In the genomic region with DNA sequence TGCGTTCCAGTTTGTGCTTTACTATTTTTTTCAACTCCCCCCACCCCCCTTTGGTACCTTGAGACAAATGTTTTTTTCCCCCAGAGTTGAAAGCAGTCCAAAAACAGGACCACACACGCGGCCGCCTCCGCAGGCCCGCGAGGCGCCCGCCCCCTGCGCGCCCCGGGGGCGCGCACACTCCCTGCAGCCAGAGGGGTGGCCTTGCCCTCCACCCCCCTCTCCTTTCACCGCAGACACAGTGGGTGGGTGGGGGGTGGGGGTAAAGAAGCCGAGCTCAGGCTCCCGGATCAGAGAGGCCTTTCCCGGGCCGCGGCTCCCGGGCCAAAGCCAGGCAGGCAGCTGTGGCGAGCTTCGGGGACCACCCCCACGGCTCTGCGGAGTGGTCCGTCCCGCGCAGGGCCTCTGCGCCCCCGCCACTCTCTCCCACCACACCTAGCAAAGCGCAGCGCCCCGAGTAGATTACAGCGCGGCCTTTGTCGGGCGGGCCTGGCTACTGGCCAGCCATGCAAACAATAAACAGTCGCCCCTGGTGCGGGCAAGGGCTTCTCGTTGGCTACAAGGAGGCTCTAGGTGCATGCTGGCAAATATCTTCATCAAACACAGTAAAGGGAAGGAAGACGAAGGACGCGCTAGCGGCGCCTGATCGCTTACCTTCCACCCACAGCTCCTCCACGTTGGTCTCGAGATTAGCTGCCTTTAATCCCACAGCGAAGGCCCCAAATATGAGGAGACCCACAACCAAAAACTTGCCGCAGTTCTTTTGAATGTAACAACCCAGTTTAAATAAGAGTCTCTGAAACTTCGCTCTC, we compare ENCODE assay signal across 8 mouse cellular contexts. TPM values are rescaled to one million over a fixed set of nuclear protein-coding genes. Genes with fewer than 3 reads are reported as not detected.
DNase-seq lines count a peak whose midpoint lies in the region; ATAC-seq and TF ChIP-seq lines count a peak whose summit lies in the region.

No protein-coding gene starts in this region.

- H3K27me3 ChIP-seq in embryonic facial prominence, embryonic 11.5 days (ENCODE audit: control insufficient read depth, insufficient read depth, low read length) = no peaks in the 10 kb centered on the region
- no peaks in the 10 kb centered on the region for H3K27me3 ChIP-seq in liver, embryonic 14.5 days (ENCODE audit: control insufficient read depth, insufficient read depth, low read length)
- H3K27me3 ChIP-seq in neural tube, embryonic 11.5 days (ENCODE audit: control insufficient read depth, insufficient read depth, low read length) = no peaks in the 10 kb centered on the region
- H3K27me3 ChIP-seq in stomach, embryonic 16.5 days (ENCODE audit: control insufficient read depth, insufficient read depth, low read length) = no peaks in the 10 kb centered on the region

- peak overlapping the region; percentile 92 for H3K4me2 ChIP-seq in embryonic facial prominence, embryonic 11.5 days (ENCODE audit: low read depth, low read length)
- H3K4me2 ChIP-seq in liver, embryonic 14.5 days (ENCODE audit: low read depth) = peak overlapping the region; percentile 100
- H3K4me2 ChIP-seq in neural tube, embryonic 11.5 days (ENCODE audit: low read depth) = peak overlapping the region; percentile 94
- peak overlapping the region; percentile 95 for H3K4me2 ChIP-seq in stomach, embryonic 16.5 days (ENCODE audit: low read depth, low read length)

- H3K36me3 ChIP-seq in embryonic facial prominence, embryonic 11.5 days (replicated peaks; ENCODE audit: control insufficient read depth, insufficient read depth, low read depth, low read length) = no peaks in the 10 kb centered on the region
- no peaks in the 10 kb centered on the region for H3K36me3 ChIP-seq in liver, embryonic 14.5 days (replicated peaks; ENCODE audit: control insufficient read depth, insufficient read depth, low read depth)
- H3K36me3 ChIP-seq in neural tube, embryonic 11.5 days (ENCODE audit: control insufficient read depth, insufficient read depth, low read length) = no peaks in the 10 kb centered on the region; the same call in none of the 2 replicates
- H3K36me3 ChIP-seq in stomach, embryonic 16.5 days (ENCODE audit: control insufficient read depth, insufficient read depth, low read length) = no peaks in the 10 kb centered on the region

- H3K4me3 ChIP-seq in embryonic facial prominence, embryonic 11.5 days (ENCODE audit: low read depth, low read length) = peak overlapping the region; percentile 97
- peak overlapping the region; percentile 61 to 91 for H3K4me3 ChIP-seq in liver, embryonic 14.5 days (ENCODE audit: insufficient read depth in 1 of 2, low read depth in 2 of 2, low read length in 2 of 2)
- H3K4me3 ChIP-seq in neural tube, embryonic 11.5 days (ENCODE audit: low read depth, low read length) = peak overlapping the region; percentile 72
- peak overlapping the region; percentile 97 for H3K4me3 ChIP-seq in stomach, embryonic 16.5 days (replicated peaks; ENCODE audit: low read length)

- H3K9me3 ChIP-seq in embryonic facial prominence, embryonic 11.5 days (replicated peaks; ENCODE audit: control insufficient read depth, low read length) = no peaks in the 10 kb centered on the region
- no peaks in the 10 kb centered on the region for H3K9me3 ChIP-seq in liver, embryonic 14.5 days (ENCODE audit: control insufficient read depth, low read length)
- no peaks in the 10 kb centered on the region for H3K9me3 ChIP-seq in neural tube, embryonic 11.5 days (ENCODE audit: control insufficient read depth, low read length)
- no peaks in the 10 kb centered on the region for H3K9me3 ChIP-seq in stomach, embryonic 16.5 days (replicated peaks; ENCODE audit: control insufficient read depth, low read length)

- TF ChIP-seq EP300 in liver, embryonic 14.5 days (IDR thresholded peaks at IDR 0.05; ENCODE audit: low read depth) = no peak

- WGBS in embryonic facial prominence, embryonic 11.5 days = under 1% methylated on average over 50 of the region's 51 CpGs
- WGBS in liver, embryonic 14.5 days (ENCODE audit: insufficient replicate concordance) = under 1% methylated on average over 51 of the region's 51 CpGs
- WGBS in neural tube, embryonic 11.5 days = under 1% methylated on average over 51 of the region's 51 CpGs
- under 1% methylated on average over 50 of the region's 51 CpGs for WGBS in stomach, embryonic 16.5 days

- peak; percentile 36 for ATAC-seq in embryonic facial prominence, embryonic 11.5 days (replicated peaks; ENCODE audit: insufficient number of reproducible peaks, low FRiP score, low TSS enrichment, low read depth)
- peak; percentile 69 for ATAC-seq in liver, embryonic 14.5 days (ENCODE audit: insufficient read depth)
- peak; percentile 51 for ATAC-seq in neural tube, embryonic 11.5 days (ENCODE audit: insufficient read depth, low FRiP score, low TSS enrichment)
- peak; percentile 51 for ATAC-seq in stomach, embryonic 16.5 days (ENCODE audit: insufficient read depth, low FRiP score)

- no peak for TF ChIP-seq CTCF in liver, embryonic 14.5 days (IDR thresholded peaks at IDR 0.05; ENCODE audit: low read depth)

- H3K27ac ChIP-seq in embryonic facial prominence, embryonic 11.5 days (replicated peaks; ENCODE audit: low read depth, low read length) = peak overlapping the region; percentile 100
- H3K27ac ChIP-seq in liver, embryonic 14.5 days = peak overlapping the region; percentile 81
- peak overlapping the region; percentile 100 for H3K27ac ChIP-seq in neural tube, embryonic 11.5 days (ENCODE audit: low read depth, low read length)
- H3K27ac ChIP-seq in stomach, embryonic 16.5 days (ENCODE audit: low read length) = peak overlapping the region; percentile 100

- H3K4me1 ChIP-seq in embryonic facial prominence, embryonic 11.5 days (ENCODE audit: control insufficient read depth, insufficient read depth, low read length) = peaks cover 6% of the 10 kb centered on the region; the same call in 1 of the 2 replicates
- H3K4me1 ChIP-seq in liver, embryonic 14.5 days (replicated peaks; ENCODE audit: control insufficient read depth in 2 of 2, insufficient read depth in 2 of 2, low read length in 1 of 2) = peaks cover 10 to 27% of the 10 kb centered on the region in 2 experiments
- H3K4me1 ChIP-seq in neural tube, embryonic 11.5 days (ENCODE audit: control insufficient read depth, insufficient read depth, low read length) = peaks cover 36% of the 10 kb centered on the region
- peaks cover 28% of the 10 kb centered on the region for H3K4me1 ChIP-seq in stomach, embryonic 16.5 days (ENCODE audit: control insufficient read depth, insufficient read depth, low read length)

- peak overlapping the region; percentile 99 for H3K9ac ChIP-seq in embryonic facial prominence, embryonic 11.5 days (replicated peaks; ENCODE audit: low read length)
- peak overlapping the region; percentile 76 for H3K9ac ChIP-seq in liver, embryonic 14.5 days (replicated peaks)
- H3K9ac ChIP-seq in neural tube, embryonic 11.5 days (ENCODE audit: low read length) = peak overlapping the region; percentile 90
- peak overlapping the region; percentile 99 for H3K9ac ChIP-seq in stomach, embryonic 16.5 days (ENCODE audit: low read length)

- peak; percentile 53 to 64 for DNase-seq in left cerebral cortex, adult 18-20 months (ENCODE audit: low spot score in 2 of 2)
- DNase-seq in left cerebral cortex, adult 11 months (ENCODE audit: low spot score) = no peak
- DNase-seq in embryonic facial prominence, embryonic 11.5 days (ENCODE audit: low spot score) = peak; percentile 87
- DNase-seq in heart, adult 9 months (ENCODE audit: low spot score in 2 of 2) = peak; percentile 74 to 84
- DNase-seq in kidney, adult 9 months = peak; percentile 62
- peak in 2 of 3 experiments; percentile 48 to 50 for DNase-seq in liver, embryonic 14.5 days (ENCODE audit: low read depth in 3 of 3, low spot score in 3 of 3)
- peak; percentile 88 for DNase-seq in neural tube, embryonic 11.5 days (ENCODE audit: low spot score)

RNA-seq across cellular contexts. Expression of gene Ptch1, which starts 10.2 kb away (rescaled TPM):
- total RNA-seq in left cerebral cortex, adult 18-20 months (2021) = 10 to 100 TPM; 49.4 to 55.7 TPM
- 24.9 and 27.4 TPM in 2 replicates for polyA plus RNA-seq in embryonic facial prominence, embryonic 11.5 days (2014; fragmentation: Nextera tagmentation; extraction: Ambion mirVana)
- polyA plus RNA-seq in liver, embryonic 14.5 days (2012; rRNA removed) = 4.3 and 4.4 TPM in 2 replicates
- polyA plus RNA-seq in liver, embryonic 14.5 days (2014; fragmentation: Nextera tagmentation; extraction: Ambion mirVana) = 4.2 and 4.9 TPM in 2 replicates
- polyA plus RNA-seq in neural tube, embryonic 11.5 days (2014; fragmentation: Nextera tagmentation; extraction: Ambion mirVana) = 22.8 and 24.2 TPM in 2 replicates
- polyA plus RNA-seq in stomach, embryonic 16.5 days (2015; fragmentation: Nextera tagmentation; extraction: Ambion mirVana) = 28.5 and 31.1 TPM in 2 replicates
